Mouse (Mus musculus) urinary bladder, adult 2 months (tissue): ENCODE data around the gene Atxn7l1. TPM values are rescaled to one million over a fixed set of nuclear protein-coding genes. Genes with fewer than 3 reads are reported as not detected.

ENCODE experiments used
- DNase-seq: peaks from one replicate; pipeline ENCODE4 v3.0.0; 2022; ENCODE audit warnings: low spot score
- polyA plus RNA-seq: library from polyadenylated mRNA; depleted of rRNA; stranded (reverse); fragments of >200 nt; gene quantifications from 2 replicates; pipeline ENCODE4 v1.2.3, GENCODE M21; 2012; rRNA removed

Gene Atxn7l1
- polyA plus RNA-seq, 1 experiment: 12.4 TPM

- no peak for DNase-seq
Measured at GRCm38 (mm10) chr12:33359878-33360482, 212.5 kb downstream of the Atxn7l1 start.

- DNase-seq: no peak
Measured at GRCm38 (mm10) chr12:33360729-33361128, 213.2 kb downstream of the Atxn7l1 start.

GRCm38 (mm10) chr12:33364511-33364910 lies 217.0 kb downstream of the Atxn7l1 start:
- no peak for DNase-seq

DNA sequence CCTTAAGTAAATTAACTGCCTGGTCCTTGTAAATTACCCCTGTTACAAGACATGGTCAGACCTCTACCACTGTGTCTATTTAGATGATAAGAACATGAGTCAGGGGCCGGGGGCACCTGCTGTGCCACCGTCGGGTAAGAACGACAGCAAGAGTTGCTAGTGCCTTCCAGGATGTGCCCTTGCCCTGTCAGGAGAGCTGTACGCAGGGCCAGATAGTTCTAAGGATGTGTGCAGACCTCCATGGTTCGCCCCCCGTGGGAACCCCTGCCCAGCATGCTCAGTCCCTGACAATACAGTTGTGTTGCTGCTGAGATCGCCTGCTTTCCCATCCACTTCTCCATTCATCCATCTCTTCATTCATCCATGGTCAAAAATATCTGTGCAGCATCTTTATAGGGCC lies 217.6 kb downstream of the Atxn7l1 start:
- DNase-seq: no peak

GRCm38 (mm10) chr12:33369555-33369954 lies 222.1 kb downstream of the Atxn7l1 start:
- no peak for DNase-seq

GRCm38 (mm10) chr12:33379624-33380445 lies 232.3 kb downstream of the Atxn7l1 start:
- peak; percentile 55 for DNase-seq

GRCm38 (mm10) chr12:33388842-33389241 lies 241.3 kb downstream of the Atxn7l1 start:
- DNase-seq: no peak

DNA sequence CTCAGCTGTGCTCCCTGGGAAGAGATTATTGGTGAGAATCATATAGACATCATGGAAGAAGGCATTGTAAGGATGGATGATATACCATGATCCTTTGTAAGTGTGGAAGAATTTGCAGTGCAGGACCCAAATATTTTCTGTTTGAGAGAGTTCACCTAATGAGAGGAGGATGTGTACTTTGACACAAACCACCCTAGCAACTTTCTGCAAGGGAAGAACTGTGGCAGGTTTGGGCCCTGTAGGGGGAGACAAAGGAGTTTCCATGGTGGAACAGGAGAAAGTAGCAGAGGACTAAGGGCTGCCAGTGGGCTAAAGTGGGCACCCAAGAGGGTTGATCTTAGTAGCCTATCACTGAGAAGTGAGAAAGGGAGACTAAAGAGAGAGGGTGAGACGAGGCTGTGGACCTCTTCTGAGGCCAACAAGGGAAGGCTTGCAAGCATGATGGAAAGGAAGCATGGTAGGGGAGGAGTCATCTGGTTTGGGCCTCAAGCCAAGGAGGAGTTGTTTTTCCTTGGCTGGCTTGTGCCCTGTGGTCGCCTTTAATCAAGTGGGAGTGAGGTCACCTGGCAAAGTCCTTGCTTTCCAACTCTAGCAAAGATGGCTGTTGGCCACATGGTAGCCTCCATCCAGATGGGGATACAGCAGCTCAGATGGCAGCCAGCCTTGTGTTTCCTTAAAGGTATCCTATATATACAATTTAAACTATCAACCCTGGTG lies 243.5 kb downstream of the Atxn7l1 start:
- no peak for DNase-seq

DNA sequence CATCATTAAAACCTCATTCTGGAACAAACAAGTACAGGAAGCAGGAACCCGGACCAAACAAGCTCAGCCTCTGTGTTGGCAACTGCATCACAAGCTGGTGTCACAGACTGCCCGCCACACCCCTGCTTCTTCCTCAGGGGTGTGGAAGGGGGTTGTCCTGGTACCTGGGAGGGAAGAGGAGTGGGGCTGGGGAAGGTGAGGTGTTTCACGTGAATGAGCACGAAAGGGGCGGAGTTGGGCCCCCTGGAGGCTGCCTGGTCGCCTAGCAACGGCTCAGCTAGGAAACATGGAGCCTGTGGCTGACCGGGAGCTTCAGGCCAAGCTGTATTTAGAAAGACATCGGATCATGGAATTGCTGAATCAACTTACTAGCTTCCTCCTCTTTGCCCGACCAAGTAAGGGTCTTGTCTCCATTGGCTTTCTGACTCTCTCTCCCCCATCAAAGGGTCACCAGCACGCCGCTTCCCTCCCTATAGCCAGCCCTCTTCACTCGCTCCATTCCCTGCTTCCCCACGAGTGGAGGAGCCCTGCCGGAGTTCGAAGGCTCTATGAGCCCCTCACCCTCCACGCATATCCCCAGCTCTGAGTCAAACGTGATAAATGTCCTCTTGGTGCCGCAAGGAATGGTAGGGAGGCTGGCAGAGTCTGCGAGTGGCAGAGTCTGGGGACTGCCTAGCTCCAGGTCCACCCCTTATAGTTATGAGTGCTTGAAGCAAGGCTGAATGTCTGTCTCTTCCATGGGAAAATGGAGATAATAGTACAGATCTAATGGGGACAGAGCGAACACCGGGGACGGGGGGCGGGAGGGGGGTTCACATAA lies 247.5 kb downstream of the Atxn7l1 start, which contains the start of gene Efcab10:
Gene Efcab10 (plus strand): TSS at position 51 of the 820 bp plus-strand sequence.
- DNase-seq: no peak

- no peak for DNase-seq
Measured at GRCm38 (mm10) chr12:33403265-33403693, 255.8 kb downstream of the Atxn7l1 start.

DNA sequence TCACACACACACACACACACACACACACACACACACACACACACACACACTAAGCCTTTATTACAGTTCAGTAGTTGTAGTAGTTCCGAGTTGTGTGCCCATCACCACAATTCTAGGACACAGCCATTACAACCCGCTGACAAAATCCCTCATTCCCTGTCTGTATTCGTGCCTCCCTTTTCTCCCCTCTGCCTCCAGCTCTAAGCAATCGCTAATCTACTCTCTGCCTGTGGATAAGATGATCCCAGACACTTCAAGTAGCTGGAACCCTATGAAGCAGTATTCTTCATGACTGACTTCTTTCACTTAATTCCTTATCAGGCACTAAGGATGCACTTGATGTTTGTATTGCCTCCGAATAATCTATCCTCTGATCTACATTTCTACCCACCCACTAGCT lies 257.5 kb downstream of the Atxn7l1 start:
- no peak for DNase-seq

GRCm38 (mm10) chr12:33405398-33406026 lies 258.0 kb downstream of the Atxn7l1 start:
- DNase-seq: no peak

DNA sequence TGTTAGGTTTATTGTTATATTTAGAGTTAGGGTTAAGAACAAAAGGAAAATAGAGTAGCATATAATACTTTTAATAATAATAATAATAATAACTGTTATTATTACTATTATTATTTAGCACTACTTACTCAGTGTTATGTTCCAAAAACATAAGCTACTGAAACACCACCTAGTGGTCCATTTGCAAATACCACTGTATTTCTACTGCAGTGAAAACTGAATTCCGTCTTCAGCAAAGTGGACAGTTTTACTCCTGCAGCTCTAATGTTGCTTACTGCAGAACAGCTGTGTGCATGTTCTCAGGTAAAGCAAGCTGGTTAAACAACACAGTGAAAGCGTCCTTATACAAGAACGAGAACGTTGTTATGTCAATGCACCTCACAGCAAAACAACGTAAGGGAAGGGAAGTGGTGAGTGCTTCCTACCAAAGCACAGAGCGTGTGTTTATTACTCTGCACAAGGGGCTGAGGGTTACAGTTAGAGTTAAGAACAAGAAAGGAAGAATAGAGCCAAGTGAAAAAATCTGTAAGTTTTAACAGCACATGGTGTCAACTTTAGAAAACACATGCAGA lies 264.2 kb downstream of the Atxn7l1 start:
- DNase-seq: no peak

Other genes with a start within 250 kb of the Atxn7l1 start
- 145 and 163 TPM in 2 replicates for gene Sypl, start 193.8 kb upstream of the Atxn7l1 start, polyA plus RNA-seq
- 0.07 TPM in 1 of 2 replicates, not detected in the other for gene Cdhr3, start 54.8 kb upstream of the Atxn7l1 start, polyA plus RNA-seq
- gene Efcab10, start 247.2 kb downstream of the Atxn7l1 start, polyA plus RNA-seq: not detected in 2 replicates